Mouse (Mus musculus) liver, adult 2 months (tissue): ENCODE data around the gene Rabgap1. TPM values are rescaled to one million over a fixed set of nuclear protein-coding genes. Genes with fewer than 3 reads are reported as not detected.

Source experiments
- DNase-seq: peaks from one replicate; pipeline ENCODE4 v3.0.0-alpha.2; 2011; ENCODE audit warnings: low read depth, low spot score; ENCODE audit errors: extremely low read depth
- H3K27ac ChIP-seq: fragments of 200-500 bp; replicated peaks from 2 replicates; pipeline ENCODE4 v1.5.1; 2012; ENCODE audit warnings: low read depth, mild to moderate bottlenecking, control low read depth, inconsistent platforms, low read length; ENCODE audit not compliant: insufficient read depth
- H3K27me3 ChIP-seq: fragments of 200-500 bp; 2 replicates; pipeline ENCODE4 v1.6.1; 2012; ENCODE audit warnings: mild to moderate bottlenecking, moderate library complexity, low read length, inconsistent platforms; ENCODE audit not compliant: control insufficient read depth, insufficient read depth
- H3K36me3 ChIP-seq: fragments of 200-500 bp; 2 replicates; pipeline ENCODE4 v1.6.1; 2012; ENCODE audit warnings: low read length, inconsistent platforms; ENCODE audit not compliant: control insufficient read depth, insufficient read depth
- H3K4me1 ChIP-seq: fragments of 200-500 bp; 2 replicates; pipeline ENCODE4 v1.6.1; 2011; ENCODE audit warnings: low read length; ENCODE audit not compliant: control insufficient read depth, insufficient read depth
- H3K4me3 ChIP-seq: fragments of 200-500 bp; 2 replicates; pipeline ENCODE4 v1.5.1; 2011; ENCODE audit warnings: low read depth, mild to moderate bottlenecking, control low read depth, low read length, moderate library complexity; ENCODE audit not compliant: insufficient read depth
- H3K79me2 ChIP-seq: fragments of 200-500 bp; 2 replicates; pipeline ENCODE4 v1.6.1; 2012; ENCODE audit warnings: inconsistent platforms, mild to moderate bottlenecking, low read length, moderate library complexity; ENCODE audit not compliant: control insufficient read depth, insufficient read depth
- H3K9ac ChIP-seq: fragments of 200-500 bp; 2 replicates; pipeline ENCODE4 v1.6.1; 2012; ENCODE audit warnings: low read depth, mild to moderate bottlenecking, control low read depth, inconsistent platforms, low read length
- CTCF ChIP-seq: fragments of 200-500 bp; IDR thresholded peaks from 2 replicates; pipeline ENCODE4 v1.5.1; 2011; ENCODE audit warnings: low read depth, low read length, control low read depth
- POLR2A ChIP-seq: fragments of 200-500 bp; IDR thresholded peaks from 2 replicates; pipeline ENCODE4 v1.6.1; 2011; ENCODE audit warnings: low read length, control low read depth; ENCODE audit not compliant: insufficient read depth; ENCODE audit errors: extremely low read depth
- WGBS: fragments of 180-500 bp; shearing (Covaris S2); methylation state at CpG from one replicate; pipeline ENCODE4 v1.1.7; 2018; 5-methylcytosine and 5-hydroxymethylcytosine counted together
- polyA plus RNA-seq: library from polyadenylated mRNA; depleted of rRNA; stranded (reverse); fragments of >200 nt; gene quantifications from 2 replicates; pipeline ENCODE4 v1.2.3, GENCODE M21; 2012
- total RNA-seq: library from RNA; depleted of rRNA; stranded (reverse); fragments of >200 nt; gene quantifications from 2 replicates; pipeline ENCODE4 v1.2.3, GENCODE M21; 2014

Rabgap1 gene
- total and polyA plus RNA-seq, 2 experiments: 3.4 to 19.1 TPM

DNA sequence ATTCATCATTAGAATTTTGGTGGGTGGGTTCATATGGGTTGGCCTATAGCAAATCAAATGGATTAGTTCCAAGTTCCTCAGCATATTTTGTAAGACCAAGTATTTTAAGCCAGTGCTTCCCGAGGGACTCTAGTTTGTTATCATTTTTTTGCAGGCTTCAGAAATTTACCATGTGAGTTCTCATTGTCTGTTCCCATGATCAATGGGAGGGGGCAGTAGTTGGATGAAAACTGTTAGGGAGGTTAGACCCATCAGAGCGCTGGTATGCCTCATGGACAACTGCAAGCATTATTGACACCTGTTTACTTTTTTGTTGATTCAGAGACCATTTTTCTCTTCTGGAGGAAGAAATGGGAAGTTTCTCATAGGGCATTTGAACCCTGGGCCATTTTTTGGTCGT lies 88.6 kb downstream of the Rabgap1 start:
- WGBS: 66% methylated on average over 3 of the region's 3 CpGs

DNA sequence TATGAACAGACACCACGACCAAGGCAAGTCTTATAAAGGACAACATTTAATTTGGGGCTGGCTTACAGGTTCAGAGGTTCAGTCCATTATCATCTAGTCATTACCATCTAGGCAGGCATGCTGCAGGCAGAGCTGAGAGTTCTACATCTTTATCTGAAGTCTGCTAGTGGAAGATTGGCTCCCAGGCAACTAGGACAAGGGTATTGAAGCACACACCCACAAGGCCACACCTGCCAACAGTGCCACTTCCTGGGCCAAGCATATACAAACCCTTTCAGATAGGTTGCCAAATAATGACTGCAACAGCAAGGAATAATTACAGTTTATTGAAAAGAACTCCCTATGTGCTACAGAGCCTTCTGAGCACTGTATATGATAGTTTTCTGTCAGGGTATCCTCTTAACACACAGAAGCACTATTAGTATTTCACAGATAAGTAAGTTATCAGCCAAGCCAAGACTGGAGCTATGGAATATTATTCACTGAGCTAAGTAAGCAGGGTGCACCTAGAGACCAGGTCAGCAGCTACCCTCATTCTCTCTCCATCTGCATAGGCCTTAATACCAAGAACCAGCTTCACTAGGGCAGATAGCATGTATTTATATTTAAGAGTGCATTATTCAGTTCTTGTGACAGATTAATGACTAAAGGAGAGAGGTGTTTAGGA lies 106.4 kb downstream of the Rabgap1 start:
- TF ChIP-seq POLR2A (no peak), CTCF (no peak)
- WGBS: 74% methylated on average over 1 of the region's 1 CpGs
- Histone ChIP-seq H3K4me3 (no peak overlapping the region), H3K4me1 (no peaks in the 10 kb centered on the region), H3K36me3 (peaks cover 37% of the 10 kb centered on the region), H3K9ac (no peak overlapping the region), H3K79me2 (no peaks in the 10 kb centered on the region), H3K27me3 (no peaks in the 10 kb centered on the region), H3K27ac (no peak overlapping the region)
- peak; percentile 62 for DNase-seq

More for the DNA sequence above, 88.6 kb downstream of the Rabgap1 start:
- Histone ChIP-seq H3K27me3 (no peaks in the 10 kb centered on the region), H3K27ac (no peak overlapping the region), H3K4me1 (no peaks in the 10 kb centered on the region; the same call in 1 of the 2 replicates), H3K79me2 (no peaks in the 10 kb centered on the region), H3K36me3 (peaks cover 16% of the 10 kb centered on the region), H3K4me3 (no peak overlapping the region), H3K9ac (no peak overlapping the region)
- DNase-seq: no peak
- TF ChIP-seq POLR2A (no peak), CTCF (no peak)

DNA sequence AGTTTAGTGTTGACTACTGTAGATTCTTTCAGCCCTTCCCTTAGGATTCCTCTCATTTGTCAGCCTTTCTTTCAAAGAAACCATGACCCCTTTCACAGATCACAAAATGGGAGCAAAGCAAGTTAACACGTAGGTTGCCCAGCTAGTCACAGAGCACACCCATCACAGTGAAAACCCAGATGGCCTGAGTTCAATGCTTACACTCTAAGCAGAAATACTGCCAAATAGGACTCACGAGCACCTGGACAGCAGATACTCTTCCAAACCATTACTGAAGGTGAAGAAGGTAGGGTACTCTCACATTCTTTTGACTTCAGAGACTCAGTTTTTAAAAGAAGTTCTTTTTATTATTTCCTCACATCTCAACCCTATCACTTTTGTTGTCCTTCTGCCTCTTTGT lies 113.3 kb downstream of the Rabgap1 start:
- Histone ChIP-seq H3K9ac (no peak overlapping the region), H3K79me2 (no peaks in the 10 kb centered on the region), H3K4me1 (no peaks in the 10 kb centered on the region), H3K27ac (no peak overlapping the region), H3K36me3 (peaks cover 66% of the 10 kb centered on the region), H3K4me3 (no peak overlapping the region), H3K27me3 (no peaks in the 10 kb centered on the region)
- 92% methylated on average over 2 of the region's 2 CpGs for WGBS
- DNase-seq: no peak
- TF ChIP-seq CTCF: no peak
- no peak for TF ChIP-seq POLR2A

DNA sequence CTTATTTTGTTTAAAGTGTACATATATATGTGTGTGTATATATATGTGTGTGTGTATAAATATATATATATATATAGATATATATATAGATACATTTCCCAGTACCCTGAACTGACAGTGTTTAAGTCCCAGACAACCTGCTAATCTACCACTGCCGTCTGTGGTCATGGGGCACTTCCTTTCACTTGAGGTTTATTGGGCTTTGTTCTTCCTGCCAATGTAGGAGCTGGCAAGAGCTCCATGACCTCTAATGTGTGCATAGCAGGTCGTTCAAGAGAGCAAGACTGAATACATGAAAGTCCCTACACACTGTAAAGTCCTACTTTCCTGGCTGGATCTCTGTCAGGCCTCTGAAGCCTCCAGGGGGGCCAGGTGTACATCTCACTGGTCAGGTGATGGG lies 122.5 kb downstream of the Rabgap1 start:
- peaks cover 12% of the 10 kb centered on the region for H3K4me1 ChIP-seq
- no peaks in the 10 kb centered on the region for H3K79me2 ChIP-seq
- DNase-seq: peak; percentile 75
- H3K9ac ChIP-seq: no peak overlapping the region
- no peak for TF ChIP-seq CTCF
- TF ChIP-seq POLR2A: no peak
- 4% methylated on average over 2 of the region's 2 CpGs for WGBS
- H3K27ac ChIP-seq: no peak overlapping the region
- no peaks in the 10 kb centered on the region for H3K27me3 ChIP-seq
- peaks cover 49% of the 10 kb centered on the region for H3K36me3 ChIP-seq
- no peak overlapping the region for H3K4me3 ChIP-seq

DNA sequence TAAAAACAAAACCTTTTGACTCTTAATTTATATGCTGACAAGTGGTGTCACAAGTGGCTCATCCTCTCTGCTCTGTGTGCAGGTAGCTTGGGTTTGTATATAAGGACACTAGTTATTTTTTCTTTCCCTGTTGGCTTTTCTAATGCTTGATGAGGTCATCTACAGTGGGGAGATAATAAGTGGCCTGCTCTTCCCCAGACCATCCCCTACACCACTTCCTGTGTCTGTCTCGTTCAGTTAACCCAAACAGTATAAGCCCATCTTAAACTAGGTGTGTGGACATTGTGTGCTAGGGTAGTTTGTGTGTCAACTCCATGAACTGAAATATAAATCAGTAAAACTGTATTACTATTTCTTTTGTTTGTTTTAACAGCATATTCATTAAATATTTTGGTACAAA lies 123.0 kb downstream of the Rabgap1 start:
- 79% methylated on average over 1 of the region's 1 CpGs for WGBS
- no peak for TF ChIP-seq CTCF
- TF ChIP-seq POLR2A: no peak

DNA sequence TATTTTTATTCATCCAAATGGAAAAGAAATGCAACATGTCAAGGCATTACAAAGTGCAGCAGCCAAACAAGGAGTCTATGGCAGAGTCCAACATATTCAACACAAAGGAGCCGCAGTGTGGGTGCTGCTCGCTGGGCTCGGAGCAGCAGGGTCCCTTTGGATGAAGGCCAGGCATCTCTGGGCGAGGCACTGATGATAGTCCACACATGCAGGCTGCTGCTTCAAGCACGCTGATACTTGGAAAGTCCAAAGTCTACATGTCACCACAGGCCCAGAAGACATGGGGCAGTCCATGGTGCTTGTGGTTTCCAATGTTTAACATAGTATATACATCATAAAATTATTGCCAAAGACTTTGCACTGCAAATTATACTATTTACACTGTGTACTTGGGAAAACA lies 126.8 kb downstream of the Rabgap1 start:
- Histone ChIP-seq H3K27me3 (no peaks in the 10 kb centered on the region), H3K9ac (no peak overlapping the region), H3K79me2 (no peaks in the 10 kb centered on the region; the same call in 1 of the 2 replicates), H3K4me3 (no peak overlapping the region), H3K27ac (no peak overlapping the region; the same call in 1 of the 2 replicates), H3K4me1 (peaks cover 24% of the 10 kb centered on the region), H3K36me3 (peaks cover 18% of the 10 kb centered on the region)
- 40% methylated on average over 5 of the region's 5 CpGs for WGBS
- TF ChIP-seq CTCF (no peak), POLR2A (no peak)
- DNase-seq: peak; percentile 53

More for the DNA sequence above, 123.0 kb downstream of the Rabgap1 start:
- no peak for DNase-seq
- H3K9ac ChIP-seq: no peak overlapping the region
- peaks cover 13% of the 10 kb centered on the region for H3K4me1 ChIP-seq
- H3K27ac ChIP-seq: no peak overlapping the region
- peaks cover 44% of the 10 kb centered on the region for H3K36me3 ChIP-seq
- no peaks in the 10 kb centered on the region for H3K27me3 ChIP-seq
- H3K79me2 ChIP-seq: no peaks in the 10 kb centered on the region
- H3K4me3 ChIP-seq: no peak overlapping the region
